Mouse (Mus musculus): ENCODE measurements at regions not wholly inside any gene's neighbourhood (a gene's known extent, or its start where the extent isn't known, plus 50 kb on each side); places are given as distances from the start of the nearest gene placed in this dataset.

DNA sequence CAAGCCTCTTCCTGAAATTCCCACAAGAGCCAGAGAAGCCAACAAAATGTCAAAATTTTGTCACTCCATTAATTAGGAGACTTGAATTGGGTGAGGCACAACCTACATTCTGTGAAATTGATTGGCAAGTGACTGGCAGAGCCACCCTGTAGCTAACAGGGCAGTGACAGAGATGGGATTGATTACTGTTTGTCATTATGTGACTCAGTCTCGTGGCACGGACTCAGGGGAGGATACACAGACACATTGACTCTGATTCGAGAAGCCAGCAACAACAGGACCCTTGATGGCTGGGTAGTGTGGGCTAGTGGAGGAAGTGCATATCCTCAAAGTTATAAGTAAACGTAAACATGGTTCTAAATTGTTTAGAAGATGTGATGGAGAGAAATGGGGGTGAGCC is 445.8 kb upstream of the Pkn2 start:
- no peak for ATAC-seq (replicated peaks; ENCODE audit: poor library complexity, severe bottlenecking)

GRCm38 (mm10) chr3:143316457-143316856 is 434.7 kb upstream of the Pkn2 start:
- ATAC-seq (replicated peaks; ENCODE audit: poor library complexity, severe bottlenecking): no peak

DNA sequence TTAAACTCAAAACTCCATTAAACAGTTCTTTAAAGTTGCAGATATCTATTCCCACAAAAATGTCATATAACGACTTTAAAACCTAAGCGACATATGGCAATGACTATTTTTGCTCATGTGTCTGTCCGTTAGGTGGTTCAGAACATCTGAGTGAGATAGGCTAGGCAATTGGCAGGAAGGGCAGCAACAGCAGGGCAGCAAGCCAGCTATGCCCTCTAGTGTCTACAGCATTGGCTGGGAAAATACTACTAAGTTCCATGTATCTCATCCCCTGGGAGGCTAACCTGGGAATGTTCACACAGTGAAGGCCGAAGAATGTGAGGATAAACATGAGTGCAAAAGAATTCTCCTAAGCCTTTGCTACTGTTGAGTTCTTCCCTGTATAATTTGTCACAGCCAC is 410.0 kb upstream of the Pkn2 start:
- ATAC-seq (replicated peaks; ENCODE audit: poor library complexity, severe bottlenecking): no peak

- ATAC-seq (replicated peaks; ENCODE audit: poor library complexity, severe bottlenecking): no peak
These were observed 382.3 kb upstream of the Pkn2 start for GRCm38 (mm10) chr3:143264132-143264531.

GRCm38 (mm10) chr3:143252643-143253042 is 370.8 kb upstream of the Pkn2 start:
- no peak for ATAC-seq (replicated peaks; ENCODE audit: poor library complexity, severe bottlenecking)

GRCm38 (mm10) chr3:143252008-143252407 is 370.2 kb upstream of the Pkn2 start:
- ATAC-seq (replicated peaks; ENCODE audit: poor library complexity, severe bottlenecking): peak; percentile 42

- no peak for ATAC-seq (replicated peaks; ENCODE audit: poor library complexity, severe bottlenecking)
These were observed 360.9 kb upstream of the Pkn2 start for GRCm38 (mm10) chr3:143242691-143243090.

GRCm38 (mm10) chr3:143240545-143241383 is 359.0 kb upstream of the Pkn2 start:
- peak; percentile 20; the same call in 1 of the 2 replicates for ATAC-seq (replicated peaks; ENCODE audit: poor library complexity, severe bottlenecking)

- no peak for ATAC-seq (replicated peaks; ENCODE audit: poor library complexity, severe bottlenecking)
These were observed 356.7 kb upstream of the Pkn2 start for GRCm38 (mm10) chr3:143238546-143238945.

DNA sequence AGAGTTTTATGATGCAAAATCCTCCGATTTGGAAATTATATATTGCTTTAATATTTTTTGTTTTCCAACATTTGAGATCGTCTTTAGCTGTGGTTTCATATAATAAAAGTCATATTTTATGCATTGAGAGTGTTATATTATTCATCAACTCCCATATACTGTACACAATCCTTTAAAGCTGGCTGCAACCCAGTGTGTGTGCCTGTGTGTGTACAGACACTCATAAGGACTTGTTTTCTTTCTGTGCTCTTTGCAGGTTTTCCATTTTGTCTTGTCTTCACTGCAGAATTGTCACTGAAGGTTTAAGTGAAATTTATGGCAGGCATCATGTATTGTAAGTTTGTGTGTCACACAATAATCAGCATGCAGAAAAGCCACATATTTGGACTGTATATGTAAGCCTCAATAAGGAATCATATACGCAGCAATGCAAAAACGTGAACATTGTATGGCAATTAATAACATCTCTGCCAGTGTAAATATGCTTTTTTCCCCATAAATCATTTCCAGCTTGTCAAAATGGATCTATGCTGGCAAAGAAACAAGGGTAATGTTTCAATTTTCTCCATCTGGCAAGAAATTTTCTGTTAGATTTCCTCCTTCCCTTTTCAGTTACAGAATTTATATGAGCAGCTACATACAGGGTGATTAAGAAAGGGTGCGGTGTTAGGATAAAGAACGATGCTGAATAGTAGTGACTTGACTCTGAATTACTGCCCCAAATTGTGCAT is 342.4 kb upstream of the Pkn2 start:
- no peak for ATAC-seq (replicated peaks; ENCODE audit: poor library complexity, severe bottlenecking)

- ATAC-seq (replicated peaks; ENCODE audit: poor library complexity, severe bottlenecking): no peak
These were observed 311.6 kb upstream of the Pkn2 start for GRCm38 (mm10) chr3:143193263-143193970.

DNA sequence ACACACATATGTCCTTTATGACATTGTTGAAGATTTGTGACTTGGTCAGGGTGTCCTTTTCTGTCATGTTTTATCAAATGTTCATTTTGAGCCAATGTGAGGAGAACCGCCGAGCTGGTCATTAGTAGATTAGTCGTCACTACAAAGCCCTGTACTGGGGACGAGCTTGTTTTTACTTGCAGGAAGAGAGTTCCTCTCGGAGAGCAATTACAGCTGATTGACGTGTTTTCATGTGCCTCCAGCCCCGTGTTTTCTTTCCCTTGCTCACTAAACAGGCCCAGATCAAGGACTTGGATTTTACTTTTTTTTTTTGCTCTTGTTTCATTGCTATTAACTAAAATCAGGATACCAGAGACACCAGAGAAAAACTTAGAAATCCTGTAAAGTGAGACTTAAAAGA is 307.1 kb upstream of the Pkn2 start:
- ATAC-seq (replicated peaks; ENCODE audit: poor library complexity, severe bottlenecking): no peak

DNA sequence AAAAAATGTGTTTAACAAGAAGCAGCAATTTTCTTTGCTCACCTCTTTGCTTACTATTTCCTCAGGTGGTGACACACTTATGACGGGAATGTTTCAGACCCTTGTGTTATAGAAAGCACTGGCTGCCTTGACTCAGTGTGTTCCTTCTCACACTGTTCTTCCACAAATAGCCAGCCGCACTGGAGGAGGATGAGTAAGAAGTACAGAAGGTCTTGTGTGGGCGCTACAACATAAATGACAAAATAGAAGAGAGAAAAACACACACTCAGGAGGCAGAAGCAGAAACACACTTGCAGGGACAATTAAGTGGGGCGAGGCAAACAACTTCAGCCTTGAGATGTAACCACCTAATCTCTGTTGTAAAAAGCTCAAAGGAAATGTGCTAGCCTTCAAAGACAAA is 292.2 kb upstream of the Pkn2 start:
- no peak for ATAC-seq (replicated peaks; ENCODE audit: poor library complexity, severe bottlenecking)

- no peak for ATAC-seq (replicated peaks; ENCODE audit: poor library complexity, severe bottlenecking)
These were observed 280.6 kb upstream of the Pkn2 start for GRCm38 (mm10) chr3:143162444-143162843.

GRCm38 (mm10) chr3:143161993-143162392 is 280.2 kb upstream of the Pkn2 start:
- ATAC-seq (replicated peaks; ENCODE audit: poor library complexity, severe bottlenecking): no peak

DNA sequence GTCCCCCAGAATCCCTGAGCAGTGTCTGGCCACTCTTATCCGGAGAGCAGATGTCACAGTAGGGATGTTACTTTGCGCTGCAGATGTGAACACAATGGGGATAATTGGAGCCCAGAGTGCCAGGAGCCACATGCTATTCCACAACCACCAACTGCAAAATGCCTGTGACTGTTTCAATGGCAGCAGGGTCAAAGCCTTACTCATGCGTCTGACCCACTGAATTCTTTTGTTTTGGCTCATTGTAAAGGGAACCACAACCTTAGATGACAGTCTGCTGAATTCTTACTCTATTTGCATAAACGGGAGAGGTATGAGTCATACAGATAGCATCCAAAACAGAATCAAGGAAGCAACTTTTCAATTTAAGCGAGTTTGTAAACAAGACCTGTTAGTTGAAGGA is 276.8 kb upstream of the Pkn2 start:
- peak; percentile 34 for ATAC-seq (replicated peaks; ENCODE audit: poor library complexity, severe bottlenecking)

GRCm38 (mm10) chr3:143156733-143157524 is 275.1 kb upstream of the Pkn2 start:
- peak; percentile 31; the same call in 1 of the 2 replicates for ATAC-seq (replicated peaks; ENCODE audit: poor library complexity, severe bottlenecking)

GRCm38 (mm10) chr3:143156174-143156573 is 274.4 kb upstream of the Pkn2 start:
- peak; percentile 58 for ATAC-seq (replicated peaks; ENCODE audit: poor library complexity, severe bottlenecking)

GRCm38 (mm10) chr3:143155556-143155955 is 273.8 kb upstream of the Pkn2 start:
- no peak for ATAC-seq (replicated peaks; ENCODE audit: poor library complexity, severe bottlenecking)

DNA sequence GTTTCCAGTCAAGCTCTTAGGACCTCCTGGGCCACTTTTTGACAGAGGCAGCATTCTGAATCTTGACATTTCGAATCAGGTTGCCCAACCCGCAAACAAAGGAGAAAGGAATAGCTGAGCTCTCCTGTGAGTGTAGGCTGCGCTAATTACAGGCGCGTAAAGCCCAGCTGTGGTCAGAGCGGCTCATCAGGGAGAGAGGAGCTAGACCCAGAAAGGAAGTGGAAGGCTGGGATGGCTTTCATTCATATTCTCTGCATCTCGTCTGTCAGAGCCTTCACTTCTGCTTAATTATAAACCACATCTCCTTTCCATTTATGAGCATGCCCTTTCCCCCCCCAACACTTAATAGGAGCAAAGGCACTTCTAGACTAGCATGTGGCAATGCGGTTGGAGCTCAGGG is 265.7 kb upstream of the Pkn2 start:
- peak; percentile 100 for ATAC-seq (replicated peaks; ENCODE audit: poor library complexity, severe bottlenecking)

Measured in granulocyte monocyte progenitor cell, adult 5-6 weeks (primary cell).